Mouse (Mus musculus) kidney, embryonic 15.5 days (tissue): ENCODE measurements around the gene Scai. TPM values are rescaled to one million over a fixed set of nuclear protein-coding genes. Genes with fewer than 3 reads are reported as not detected.
"Not testable (repeated sequence)": the region's sequence is repeated elsewhere in the genome, so short reads cannot be mapped to it uniquely, and the experiment has no call there.

Source experiments
- ATAC-seq: fragments of 200-750 bp; cut with Nextera tagmentation; replicated peaks from 2 replicates; pipeline ENCODE4 v1.8.0; 2017; ENCODE audit warnings: moderate TSS enrichment; ENCODE audit not compliant: low FRiP score
- H3K27ac ChIP-seq: fragments of 300-500 bp; sonication (generic); 2 replicates; pipeline ENCODE4 v1.5.1; 2015; ENCODE audit warnings: mild to moderate bottlenecking, inconsistent platforms
- H3K27me3 ChIP-seq: fragments of 300-500 bp; sonication (generic); 2 replicates; pipeline ENCODE4 v1.6.1; 2015; ENCODE audit warnings: inconsistent platforms
- H3K36me3 ChIP-seq: fragments of 300-500 bp; sonication (generic); 2 replicates; pipeline ENCODE4 v1.6.1; 2015; ENCODE audit warnings: inconsistent platforms
- H3K4me1 ChIP-seq: fragments of 300-500 bp; sonication (generic); 2 replicates; pipeline ENCODE4 v1.6.1; 2015; ENCODE audit warnings: inconsistent platforms
- H3K4me2 ChIP-seq: fragments of 300-500 bp; sonication (generic); 2 replicates; pipeline ENCODE4 v1.6.1; 2015; ENCODE audit warnings: moderate library complexity, mild to moderate bottlenecking, inconsistent platforms
- H3K4me3 ChIP-seq: fragments of 300-500 bp; sonication (generic); replicated peaks from 2 replicates; pipeline ENCODE4 v1.5.1; 2015; ENCODE audit warnings: mild to moderate bottlenecking, inconsistent platforms
- H3K9ac ChIP-seq: fragments of 300-500 bp; sonication (generic); 2 replicates; pipeline ENCODE4 v1.6.1; 2015; ENCODE audit warnings: mild to moderate bottlenecking, inconsistent platforms
- H3K9me3 ChIP-seq: fragments of 300-500 bp; sonication (generic); replicated peaks from 2 replicates; pipeline ENCODE4 v1.6.1; 2016; ENCODE audit warnings: inconsistent platforms
- WGBS: fragments of 180-500 bp; shearing (Covaris S2); methylation state at CpG from one replicate; pipeline ENCODE4 v1.1.7; 2015; ENCODE audit warnings: mixed read lengths; 5-methylcytosine and 5-hydroxymethylcytosine counted together
- polyA plus RNA-seq: library from polyadenylated mRNA; unstranded; fragments of >200 nt; fragmentation: Nextera tagmentation; extraction: Ambion mirVana; gene quantifications from 2 replicates; pipeline ENCODE4 v1.2.1, GENCODE M21; 2015

The Scai gene
- polyA plus RNA-seq, 1 experiment from 2014 or later = 10.1 TPM

DNA sequence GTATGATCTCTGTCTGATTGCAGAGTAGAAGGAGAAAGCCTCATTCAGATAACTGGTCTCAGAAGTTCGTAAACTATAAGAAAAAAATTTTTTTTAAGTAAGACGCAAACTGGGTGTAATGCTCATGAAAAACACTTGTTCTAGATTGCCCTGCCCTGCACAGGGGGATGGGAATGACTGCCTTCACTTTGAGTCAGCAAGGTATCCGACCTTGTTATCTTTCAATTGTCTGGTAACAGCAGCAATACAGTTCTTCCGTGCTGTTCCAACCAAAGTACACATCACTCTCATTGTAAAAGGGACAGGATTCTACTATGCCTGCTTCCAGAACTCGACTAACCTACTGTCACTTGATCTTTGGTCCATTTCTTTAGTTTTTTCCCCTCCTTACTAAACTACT lies 69.4 kb downstream of the Scai start:
- Histone ChIP-seq H3K4me2 (no peak overlapping the region), H3K36me3 (peaks cover 71% of the 10 kb centered on the region), H3K4me3 (no peak overlapping the region), H3K9ac (no peak overlapping the region), H3K27ac (no peak overlapping the region), H3K4me1 (no peaks in the 10 kb centered on the region), H3K9me3 (no peaks in the 10 kb centered on the region), H3K27me3 (no peaks in the 10 kb centered on the region)
- 91% methylated on average over 5 of the region's 5 CpGs for WGBS
- no peak for ATAC-seq

GRCm38 (mm10) chr2:39116583-39116982 lies 74.0 kb downstream of the Scai start:
- no peak for ATAC-seq
- no peaks in the 10 kb centered on the region for H3K4me1 ChIP-seq
- no peak overlapping the region for H3K4me3 ChIP-seq
- no peak overlapping the region for H3K4me2 ChIP-seq
- WGBS = 87% methylated on average over 2 of the region's 2 CpGs
- H3K9me3 ChIP-seq = no peaks in the 10 kb centered on the region
- H3K27me3 ChIP-seq = no peaks in the 10 kb centered on the region
- H3K27ac ChIP-seq = no peak overlapping the region
- H3K9ac ChIP-seq = no peak overlapping the region
- peaks cover 71% of the 10 kb centered on the region for H3K36me3 ChIP-seq

DNA sequence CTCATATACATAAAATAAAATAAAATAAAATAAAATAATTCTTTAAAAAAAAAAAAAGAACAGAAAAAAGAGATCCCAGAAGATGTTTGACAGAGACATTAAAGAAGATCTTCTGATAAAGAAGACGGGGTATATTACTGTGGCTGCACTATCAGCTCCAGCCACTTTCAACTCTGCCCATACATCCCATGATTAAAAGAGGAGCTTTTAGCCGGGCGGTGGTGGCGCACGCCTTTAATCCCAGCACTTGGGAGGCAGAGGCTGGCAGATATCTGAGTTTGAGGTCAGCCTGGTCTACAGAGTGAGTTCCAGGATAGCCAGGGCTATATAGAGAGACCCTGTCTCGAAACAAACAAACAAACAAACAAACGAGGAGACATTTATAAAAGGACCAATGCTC lies 76.4 kb downstream of the Scai start:
- Histone ChIP-seq H3K9ac (no peak overlapping the region), H3K27me3 (no peaks in the 10 kb centered on the region), H3K36me3 (peaks cover 60% of the 10 kb centered on the region), H3K27ac (no peak overlapping the region), H3K4me2 (no peak overlapping the region), H3K4me3 (no peak overlapping the region), H3K4me1 (no peaks in the 10 kb centered on the region), H3K9me3 (no peaks in the 10 kb centered on the region)
- 97% methylated on average over 7 of the region's 7 CpGs for WGBS
- ATAC-seq = no peak

- Histone ChIP-seq H3K4me1 (no peaks in the 10 kb centered on the region), H3K36me3 (peaks cover 43% of the 10 kb centered on the region), H3K9ac (no peak overlapping the region), H3K9me3 (no peaks in the 10 kb centered on the region), H3K27ac (no peak overlapping the region), H3K27me3 (no peaks in the 10 kb centered on the region), H3K4me2 (no peak overlapping the region), H3K4me3 (no peak overlapping the region)
- ATAC-seq = no peak
These were observed 80.0 kb downstream of the Scai start for GRCm38 (mm10) chr2:39110514-39110913.

GRCm38 (mm10) chr2:39109712-39110111 lies 80.8 kb downstream of the Scai start:
- not testable (repeated sequence) for H3K4me2 ChIP-seq, H3K27me3 ChIP-seq, ATAC-seq, H3K9me3 ChIP-seq, H3K4me1 ChIP-seq, H3K4me3 ChIP-seq, H3K9ac ChIP-seq, H3K27ac ChIP-seq
- peaks cover 44% of the 10 kb centered on the region for H3K36me3 ChIP-seq

DNA sequence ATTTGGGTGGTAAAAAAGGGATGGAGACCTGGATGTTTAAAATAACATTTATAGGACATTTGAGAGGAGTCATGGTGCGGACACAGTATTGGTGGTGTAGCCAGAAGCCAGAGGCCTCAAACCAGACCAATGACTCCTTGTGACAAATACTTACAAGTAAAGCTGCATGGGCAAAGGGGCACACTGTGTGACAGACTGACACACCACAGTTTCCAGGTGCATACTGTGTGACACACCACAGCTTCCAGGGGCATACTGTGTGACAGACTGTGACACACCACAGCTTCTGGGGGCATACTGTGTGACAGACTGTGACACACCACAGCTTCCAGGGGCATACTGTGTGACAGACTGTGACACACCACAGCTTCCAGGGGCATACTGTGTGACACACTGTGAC lies 90.6 kb downstream of the Scai start:
- not testable (repeated sequence) for ATAC-seq, H3K9me3 ChIP-seq, H3K4me1 ChIP-seq, H3K4me3 ChIP-seq, H3K27me3 ChIP-seq, H3K4me2 ChIP-seq, H3K27ac ChIP-seq, H3K9ac ChIP-seq
- WGBS = 97% methylated on average over 1 of the region's 1 CpGs
- H3K36me3 ChIP-seq = peaks cover 59% of the 10 kb centered on the region

- no peaks in the 10 kb centered on the region for H3K4me1 ChIP-seq
- no peak overlapping the region for H3K27ac ChIP-seq
- H3K9me3 ChIP-seq = no peaks in the 10 kb centered on the region
- peaks cover 54% of the 10 kb centered on the region for H3K36me3 ChIP-seq
- no peak overlapping the region for H3K4me3 ChIP-seq
- H3K4me2 ChIP-seq = no peak overlapping the region
- no peaks in the 10 kb centered on the region for H3K27me3 ChIP-seq
- no peak for ATAC-seq
- H3K9ac ChIP-seq = no peak overlapping the region
These were observed 92.5 kb downstream of the Scai start for GRCm38 (mm10) chr2:39097993-39098392.

GRCm38 (mm10) chr2:39091966-39092365 lies 98.6 kb downstream of the Scai start:
- Histone ChIP-seq H3K9ac (no peak overlapping the region), H3K27me3 (no peaks in the 10 kb centered on the region), H3K4me2 (no peak overlapping the region), H3K9me3 (no peaks in the 10 kb centered on the region), H3K4me3 (no peak overlapping the region), H3K27ac (no peak overlapping the region), H3K4me1 (no peaks in the 10 kb centered on the region), H3K36me3 (peaks cover 41% of the 10 kb centered on the region)
- no peak for ATAC-seq
- 77% methylated on average over 1 of the region's 1 CpGs for WGBS

GRCm38 (mm10) chr2:39082706-39083105 lies 107.8 kb downstream of the Scai start:
- Histone ChIP-seq H3K9ac (no peak overlapping the region), H3K4me1 (no peaks in the 10 kb centered on the region), H3K9me3 (no peaks in the 10 kb centered on the region), H3K4me3 (no peak overlapping the region), H3K27me3 (no peaks in the 10 kb centered on the region), H3K36me3 (peaks cover 66% of the 10 kb centered on the region), H3K27ac (no peak overlapping the region), H3K4me2 (no peak overlapping the region)
- ATAC-seq = no peak
- WGBS = 86% methylated on average over 3 of the region's 3 CpGs

DNA sequence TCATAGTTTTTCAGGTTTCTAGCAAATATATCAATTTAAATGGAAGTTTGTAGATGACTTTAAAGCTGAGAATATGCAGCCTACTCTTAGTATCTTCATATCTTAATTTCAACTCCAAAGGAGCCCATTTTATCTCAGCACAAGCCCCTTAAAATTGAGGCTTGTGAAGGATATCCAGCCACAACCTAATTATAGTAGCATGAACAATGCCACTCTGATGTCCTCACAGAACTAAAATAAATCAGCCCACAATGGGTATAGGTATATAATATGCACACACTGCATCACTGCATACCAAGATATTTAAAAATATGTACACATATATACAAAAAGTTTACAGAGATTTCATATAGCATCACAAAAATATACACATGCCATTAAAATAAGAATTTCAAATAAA lies 119.9 kb downstream of the Scai start:
- no peak for ATAC-seq
- no peak overlapping the region for H3K27ac ChIP-seq
- H3K27me3 ChIP-seq = no peaks in the 10 kb centered on the region
- no peaks in the 10 kb centered on the region for H3K4me1 ChIP-seq
- no peak overlapping the region for H3K9ac ChIP-seq
- H3K9me3 ChIP-seq = no peaks in the 10 kb centered on the region
- H3K36me3 ChIP-seq = no peaks in the 10 kb centered on the region
- no peak overlapping the region for H3K4me2 ChIP-seq
- H3K4me3 ChIP-seq = no peak overlapping the region

- Histone ChIP-seq H3K27ac (no peak overlapping the region), H3K4me2 (no peak overlapping the region), H3K9ac (no peak overlapping the region), H3K27me3 (no peaks in the 10 kb centered on the region), H3K36me3 (no peaks in the 10 kb centered on the region), H3K9me3 (no peaks in the 10 kb centered on the region), H3K4me3 (no peak overlapping the region), H3K4me1 (peaks cover 7% of the 10 kb centered on the region)
- 71% methylated on average over 1 of the region's 1 CpGs for WGBS
- no peak for ATAC-seq
These were observed 121.4 kb downstream of the Scai start for GRCm38 (mm10) chr2:39069096-39069495.

DNA sequence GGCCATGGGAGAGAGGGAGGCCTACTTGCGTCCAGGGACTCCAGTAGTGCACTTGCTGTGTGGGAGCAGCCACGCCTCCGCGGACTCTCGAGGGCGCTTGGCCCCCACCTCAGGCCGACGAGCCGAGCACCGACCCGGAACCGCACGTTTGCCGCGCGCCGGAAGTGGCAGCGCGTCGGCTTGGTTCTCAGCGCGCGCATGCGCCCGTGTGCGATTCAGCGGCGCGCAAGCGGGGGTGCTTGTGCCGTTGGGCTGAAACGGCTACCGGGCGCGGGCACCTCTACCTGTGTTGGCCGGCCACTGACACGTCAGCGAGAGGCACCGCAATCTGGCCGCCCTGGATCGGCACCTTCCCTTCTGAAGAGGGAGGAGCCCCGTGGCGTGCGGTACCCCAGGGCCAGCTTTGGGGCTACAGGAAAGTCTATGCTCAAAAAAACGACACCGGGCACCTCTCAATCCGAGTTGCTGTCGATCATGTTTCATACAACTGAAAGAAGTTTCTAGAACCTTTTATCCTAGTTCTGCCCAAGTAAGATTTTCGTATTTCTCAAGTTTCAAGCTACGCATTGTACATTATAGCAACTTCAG lies 125.0 kb downstream of the Scai start, which contains the start of gene Golga1:
Gene Golga1 (minus strand): TSS at position 142 of the 588 bp plus-strand sequence.
- WGBS = under 1% methylated on average over 50 of the region's 50 CpGs
- H3K4me1 ChIP-seq = peaks cover 8% of the 10 kb centered on the region
- peaks cover 22% of the 10 kb centered on the region for H3K36me3 ChIP-seq
- no peaks in the 10 kb centered on the region for H3K9me3 ChIP-seq
- peak within 1 kb of the TSS; percentile 85 for H3K4me2 ChIP-seq
- H3K4me3 ChIP-seq = peak within 1 kb of the TSS; percentile 73
- no peaks in the 10 kb centered on the region for H3K27me3 ChIP-seq
- peak within 1 kb of the TSS; percentile 84 for H3K9ac ChIP-seq
- ATAC-seq = peak; percentile 98
- peak within 1 kb of the TSS; percentile 94 for H3K27ac ChIP-seq

- Histone ChIP-seq H3K36me3 (peaks cover 29% of the 10 kb centered on the region), H3K9ac (peak overlapping the region; percentile 84), H3K9me3 (no peaks in the 10 kb centered on the region), H3K27ac (peak overlapping the region; percentile 94), H3K4me3 (peak overlapping the region; percentile 73), H3K4me1 (peaks cover 8% of the 10 kb centered on the region), H3K4me2 (peak overlapping the region; percentile 85), H3K27me3 (no peaks in the 10 kb centered on the region)
- ATAC-seq = peak; percentile 52
- WGBS = 5% methylated on average over 24 of the region's 25 CpGs
These were observed 125.7 kb downstream of the Scai start for GRCm38 (mm10) chr2:39064687-39065399.
